Mouse (Mus musculus) heart, adult 2 months (tissue): ENCODE results near the gene 1700021F05Rik.

ENCODE experiments used
- CTCF ChIP-seq: fragments of 200-600 bp; IDR thresholded peaks from 2 replicates; pipeline ENCODE4 v1.8.1; 2022; ENCODE audit warnings: antibody characterized with exemption, mild to moderate bottlenecking, moderate library complexity
- POLR2A ChIP-seq: fragments of 200-500 bp; IDR thresholded peaks from 2 replicates; pipeline ENCODE4 v1.6.1; 2011; ENCODE audit warnings: mild to moderate bottlenecking, low read depth, low read length, control low read depth; ENCODE audit not compliant: insufficient read depth

- TF ChIP-seq POLR2A (no peak), CTCF (no peak)
Measured at GRCm38 (mm10) chr10:43509228-43509627, 31.6 kb downstream of the 1700021F05Rik start.
